Mouse (Mus musculus) megakaryocyte, embryonic 14.5 days (primary cell): Measurements from ENCODE around the gene Ift22.

Experiments used
- FLI1 ChIP-seq: IDR thresholded peaks from 2 replicates; pipeline ENCODE4 v1.6.1; 2012; ENCODE audit warnings: low read length, inconsistent platforms, mixed read lengths
- GATA1 ChIP-seq: IDR thresholded peaks from 3 replicates; pipeline ENCODE4 v1.6.1; 2012; ENCODE audit warnings: mixed read lengths, low read length, inconsistent platforms, borderline replicate concordance

DNA sequence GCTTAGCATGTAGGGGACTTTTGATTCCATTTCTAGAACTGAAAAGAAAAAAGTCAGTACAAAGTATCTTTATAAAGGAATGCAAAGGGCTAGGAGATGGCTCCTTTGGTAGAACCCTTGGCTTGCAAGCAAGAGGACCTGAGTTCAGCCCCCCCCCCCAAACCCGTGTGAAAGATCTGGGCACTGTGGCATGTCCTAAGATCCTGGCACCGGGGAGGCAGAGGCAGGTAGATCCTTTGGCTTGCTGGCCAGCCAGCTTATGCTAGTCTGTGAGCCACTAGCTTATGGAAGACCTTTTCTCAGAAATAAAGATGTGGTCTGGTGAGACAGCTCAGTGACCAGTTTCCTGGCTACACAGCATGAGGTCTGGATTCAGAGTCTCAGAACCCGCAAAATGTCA lies 6.2 kb downstream of the Ift22 start:
- TF ChIP-seq GATA1, result no peak
- TF ChIP-seq FLI1, result no peak
